Mouse (Mus musculus) kidney, adult 2 months (tissue): ENCODE measurements around the gene Slc44a4.

Experiments
- CTCF ChIP-seq: fragments of 200-500 bp; conservative IDR thresholded peaks from 2 replicates; pipeline ENCODE4 v1.5.1; 2011; ENCODE audit warnings: low read depth, mild to moderate bottlenecking, control low read depth, low read length, moderate library complexity, mixed read lengths; ENCODE audit not compliant: insufficient read depth, insufficient read length
- POLR2A ChIP-seq: fragments of 200-500 bp; IDR thresholded peaks from one replicate; pipeline ENCODE4 v1.6.1; 2011; ENCODE audit warnings: low read depth, low read length, control low read depth

- TF ChIP-seq CTCF (no peak), POLR2A (no peak)
These were observed 29.0 kb downstream of the Slc44a4 start for GRCm38 (mm10) chr17:34943128-34943815.
